Mouse (Mus musculus) adrenal gland, adult (tissue): ENCODE results near the gene Gfod1.

Source experiments
- DNase-seq, 2 experiments: peaks; one replicate each; pipeline ENCODE4 v3.0.0; 2022 to 2023; ENCODE audit warnings: low spot score in 1 of 2; ENCODE audit not compliant: inconsistent age in 2 of 2

The Gfod1 gene

DNA sequence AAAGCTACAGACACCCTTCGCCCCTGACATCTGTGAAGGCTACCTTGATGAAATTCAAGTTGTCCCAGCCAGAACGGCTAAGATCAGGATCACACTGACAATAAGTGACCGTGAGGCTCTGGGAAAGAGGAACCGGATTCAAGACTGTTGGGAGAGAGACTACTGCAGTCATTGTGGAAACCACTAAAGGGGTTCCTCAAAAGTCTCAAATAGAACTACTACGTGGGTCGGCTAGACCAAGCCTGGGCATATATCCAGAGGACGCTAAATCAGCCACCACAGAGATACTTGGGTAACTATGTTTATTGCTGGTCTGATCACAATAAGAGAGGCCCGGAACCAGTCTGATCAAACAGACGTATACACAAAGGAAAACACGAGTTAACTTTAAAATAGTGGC is 37.6 kb downstream of the Gfod1 start:
- no peak for DNase-seq

- no peak for DNase-seq
These were observed 38.9 kb downstream of the Gfod1 start for GRCm38 (mm10) chr13:43265116-43265515.

GRCm38 (mm10) chr13:43263646-43264045 is 40.3 kb downstream of the Gfod1 start:
- no peak for DNase-seq

GRCm38 (mm10) chr13:43262114-43262739 is 41.7 kb downstream of the Gfod1 start:
- no peak for DNase-seq

DNA sequence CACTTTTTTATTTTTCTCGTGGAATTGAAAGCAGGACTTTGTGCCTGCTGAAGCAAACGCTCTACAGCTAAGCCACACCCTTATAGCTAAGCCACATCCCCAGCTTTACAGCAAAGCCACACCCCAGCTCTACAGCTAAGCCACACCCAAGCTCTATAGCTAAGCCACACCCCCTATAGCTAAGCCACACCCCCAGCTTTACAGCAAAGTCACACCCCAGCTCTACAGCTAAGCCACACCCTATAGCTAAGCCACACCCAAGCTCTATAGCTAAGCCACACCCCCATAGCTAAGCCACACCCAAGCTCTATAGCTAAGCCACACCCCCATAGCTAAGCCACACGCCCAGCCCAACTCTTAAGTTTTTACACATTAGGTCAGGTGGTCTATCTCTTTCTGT is 42.7 kb downstream of the Gfod1 start:
- DNase-seq, result no peak

DNA sequence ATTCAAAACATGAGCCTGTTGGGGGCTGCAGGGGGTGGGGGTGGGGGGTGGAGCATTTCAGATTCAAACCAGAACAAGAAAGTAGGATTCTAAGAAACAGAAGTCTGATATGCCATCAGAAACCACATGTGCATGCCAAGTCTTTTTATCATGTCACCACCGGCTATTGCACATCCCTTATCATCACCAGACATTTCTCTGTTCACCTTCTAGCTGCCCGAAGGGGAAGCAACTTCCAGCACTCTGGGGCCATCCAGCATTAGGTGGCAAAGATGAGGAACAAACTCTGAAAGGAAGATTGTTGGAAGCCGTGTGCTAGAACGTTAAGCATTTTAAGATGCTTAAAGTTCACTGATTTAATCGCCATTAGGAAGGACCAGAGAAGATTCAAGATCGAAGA is 43.2 kb downstream of the Gfod1 start:
- DNase-seq, result no peak

- DNase-seq, result no peak
These were observed 47.5 kb downstream of the Gfod1 start for GRCm38 (mm10) chr13:43256447-43256846.

GRCm38 (mm10) chr13:43253526-43253925 is 50.4 kb downstream of the Gfod1 start:
- peak; percentile 45 to 87 for DNase-seq

DNA sequence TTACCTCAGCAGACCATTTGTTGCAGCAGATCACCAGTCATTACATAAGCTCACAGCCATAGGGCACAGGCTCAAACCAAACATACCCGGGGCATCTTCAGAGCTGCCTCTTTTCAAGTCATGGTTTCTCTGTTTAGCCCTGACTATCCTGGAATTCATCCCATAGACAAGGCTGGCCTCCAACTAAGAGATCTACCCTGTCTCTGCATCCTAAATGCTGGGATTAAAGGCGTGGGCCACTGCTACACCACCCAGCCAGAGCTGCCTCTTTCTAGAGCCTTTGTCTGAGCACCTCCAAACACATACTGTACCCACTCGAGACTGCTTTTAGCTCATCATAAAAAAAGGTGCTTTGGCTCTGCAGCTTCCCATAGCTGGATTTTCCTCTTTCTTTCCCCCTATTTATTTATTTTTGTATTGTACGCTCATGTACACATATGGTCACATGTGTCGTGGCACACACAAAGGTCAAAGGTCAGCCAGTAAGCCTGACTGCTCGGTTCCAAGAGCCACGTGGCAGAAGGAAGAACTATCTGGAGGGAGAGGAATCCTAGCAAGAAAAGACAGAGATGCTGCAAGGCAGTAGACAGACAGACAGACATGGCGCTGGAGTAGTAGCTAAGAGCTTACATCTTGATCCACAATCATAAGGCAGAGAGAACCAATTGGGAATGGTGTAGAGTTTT is 51.7 kb downstream of the Gfod1 start:
- no peak for DNase-seq

DNA sequence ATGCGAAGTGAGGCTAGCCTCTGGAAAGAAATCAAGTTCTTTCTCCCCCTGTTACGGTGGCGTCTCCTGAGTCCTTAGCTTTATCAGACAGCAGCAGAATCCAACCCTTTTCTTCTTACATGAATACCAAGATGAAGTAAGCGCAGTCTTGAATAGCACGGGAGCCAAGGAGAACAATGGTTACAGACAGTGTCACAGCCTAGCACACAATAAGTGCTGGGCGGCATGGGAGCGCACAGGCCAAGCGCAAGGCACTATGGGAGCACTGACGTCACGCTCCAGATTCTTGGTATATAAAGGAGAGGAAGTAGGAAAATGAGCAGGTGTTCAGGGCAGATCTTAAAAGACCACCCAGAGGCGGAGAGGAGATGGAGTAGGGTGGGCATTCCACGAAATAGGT is 52.6 kb downstream of the Gfod1 start:
- DNase-seq, result no peak

DNA sequence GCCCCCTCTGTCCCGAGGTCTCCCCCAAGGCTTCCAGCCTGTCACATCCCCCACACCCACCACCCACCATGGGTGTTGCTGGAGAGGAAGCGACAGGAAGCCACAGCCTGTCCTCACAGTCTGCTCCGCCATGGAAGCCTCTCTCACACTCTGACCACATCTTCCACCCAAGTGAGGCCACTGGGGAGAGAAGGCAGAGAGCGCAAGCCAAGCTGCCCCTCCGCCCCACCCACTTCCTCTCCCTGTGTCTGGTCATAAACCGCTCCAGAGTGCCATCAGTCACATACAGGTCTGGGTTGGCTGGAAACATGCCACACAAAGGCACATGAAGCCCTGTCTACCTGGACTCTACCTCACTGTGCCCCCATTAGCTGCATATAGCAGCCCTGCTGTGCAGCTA is 53.3 kb downstream of the Gfod1 start:
- DNase-seq, result no peak

DNA sequence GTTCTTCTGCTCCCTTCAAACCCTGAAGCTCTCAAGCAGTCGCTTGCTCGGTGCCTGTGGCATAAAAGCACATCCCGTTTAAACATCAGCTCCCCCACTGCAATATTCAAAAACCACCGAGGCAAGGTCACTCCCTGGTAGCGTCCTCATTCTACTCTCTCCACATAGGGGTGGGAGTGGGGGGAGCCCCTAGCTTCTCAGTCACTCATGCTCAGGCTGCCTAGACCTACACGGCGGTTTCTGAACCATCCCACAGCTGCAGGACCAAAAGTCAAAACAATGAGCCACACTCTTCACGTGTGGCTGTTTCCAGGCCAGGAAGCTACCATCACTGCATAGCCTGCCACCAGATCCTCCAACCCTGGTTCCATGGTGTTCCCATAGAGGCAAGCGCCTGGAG is 53.9 kb downstream of the Gfod1 start:
- DNase-seq, result no peak

DNA sequence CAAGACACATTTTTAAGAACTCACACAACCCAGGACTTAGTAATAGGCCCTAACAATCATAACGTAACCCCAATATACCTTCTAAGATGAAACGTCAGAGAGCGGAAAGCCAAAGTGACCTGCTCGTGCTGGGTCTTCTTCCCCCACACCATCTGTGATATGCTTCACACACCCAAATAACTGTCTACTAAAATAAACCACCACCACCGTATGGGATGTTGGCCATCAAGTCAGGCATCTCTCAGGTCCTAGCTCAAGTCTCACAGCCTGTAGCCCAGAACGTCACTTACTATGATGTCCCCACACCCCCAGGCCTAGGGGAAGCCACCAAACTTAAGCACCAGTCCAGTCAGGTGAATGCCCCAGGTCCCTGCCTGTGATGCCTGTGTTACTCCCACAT is 55.6 kb downstream of the Gfod1 start:
- DNase-seq, result no peak

- no peak for DNase-seq
These were observed 57.1 kb downstream of the Gfod1 start for GRCm38 (mm10) chr13:43246876-43247275.

DNA sequence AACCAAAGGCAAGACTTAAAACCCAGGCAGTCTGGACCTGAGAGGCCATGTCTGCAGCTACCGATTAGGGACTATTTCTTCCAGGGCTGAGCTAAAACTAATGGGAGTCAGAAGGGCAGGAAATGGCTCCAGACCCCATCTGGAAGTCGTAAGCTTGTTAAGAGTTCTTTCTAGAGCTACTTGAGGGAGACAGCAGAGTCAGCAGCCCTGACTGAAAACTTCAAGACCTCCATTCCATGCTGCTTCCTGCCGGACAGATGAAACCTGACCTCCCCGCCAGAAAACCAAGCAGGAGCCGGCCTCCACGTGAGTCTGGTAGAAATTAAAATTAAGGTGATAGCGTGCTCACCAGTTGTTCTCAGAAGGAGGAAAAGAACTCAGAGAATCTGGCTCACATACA is 60.2 kb downstream of the Gfod1 start:
- peak in 1 of 2 experiments; percentile 34 for DNase-seq

DNA sequence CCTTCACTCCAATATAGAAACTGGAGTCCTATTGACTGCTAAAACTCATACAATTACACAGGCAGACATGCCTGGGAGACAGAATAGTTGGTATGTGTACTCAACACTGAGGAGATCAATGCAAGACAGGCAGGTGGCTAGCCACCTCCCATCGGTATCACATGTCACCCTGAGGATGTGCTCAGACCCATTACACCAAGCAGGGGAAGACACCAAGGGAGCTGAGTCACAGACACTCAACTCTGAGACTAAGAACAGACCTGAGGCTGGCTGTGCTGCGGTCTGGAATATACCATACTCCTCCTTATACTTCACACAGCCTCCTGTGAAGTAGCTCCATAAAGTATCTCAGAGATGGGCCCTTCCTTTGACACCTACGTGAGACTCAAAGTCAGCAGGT is 60.7 kb downstream of the Gfod1 start:
- DNase-seq, result no peak

GRCm38 (mm10) chr13:43241750-43242149 is 62.2 kb downstream of the Gfod1 start:
- peak; percentile 67 to 75 for DNase-seq

DNA sequence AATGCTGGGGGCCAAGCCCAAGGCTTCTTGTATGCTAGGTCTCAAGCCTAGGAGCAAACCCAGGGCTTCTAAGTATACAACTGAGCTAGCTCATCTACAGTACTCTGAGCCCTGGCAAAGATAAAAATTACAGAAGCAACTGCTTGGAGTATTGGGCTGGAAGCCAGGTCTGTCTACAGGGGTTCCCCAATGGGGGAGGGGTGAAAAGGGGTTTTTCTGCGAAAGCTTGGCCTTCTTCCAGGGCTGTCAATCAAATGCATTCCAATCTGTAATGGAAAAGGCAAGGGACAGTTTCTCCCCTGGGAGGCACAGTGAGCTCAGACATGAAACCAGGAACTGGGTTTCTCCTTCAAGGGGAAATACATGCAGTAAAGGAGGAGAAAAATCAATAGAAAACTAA is 62.9 kb downstream of the Gfod1 start:
- DNase-seq, result peak in 1 of 2 experiments; percentile 69

DNA sequence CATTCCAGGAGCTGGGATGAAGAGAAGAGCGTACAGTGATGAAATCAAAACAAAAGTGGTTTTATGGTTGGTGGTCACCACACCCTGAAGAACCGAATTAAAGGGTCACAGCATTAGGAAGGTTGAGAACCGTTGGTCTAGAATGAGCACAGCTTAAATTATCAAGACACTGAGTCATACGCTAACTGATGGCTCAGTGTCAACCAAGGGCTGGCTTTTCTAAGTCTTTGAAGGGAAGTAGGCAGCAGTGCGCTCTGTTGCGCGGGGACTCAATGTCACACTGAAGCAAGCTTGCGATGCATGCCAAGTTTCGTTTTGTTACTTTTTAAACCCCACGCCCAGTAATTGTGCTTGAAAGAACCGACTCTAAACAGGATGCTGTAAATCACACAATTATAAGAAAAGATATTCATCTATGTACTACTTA is 64.2 kb downstream of the Gfod1 start:
- peak; percentile 76 to 88 for DNase-seq

DNA sequence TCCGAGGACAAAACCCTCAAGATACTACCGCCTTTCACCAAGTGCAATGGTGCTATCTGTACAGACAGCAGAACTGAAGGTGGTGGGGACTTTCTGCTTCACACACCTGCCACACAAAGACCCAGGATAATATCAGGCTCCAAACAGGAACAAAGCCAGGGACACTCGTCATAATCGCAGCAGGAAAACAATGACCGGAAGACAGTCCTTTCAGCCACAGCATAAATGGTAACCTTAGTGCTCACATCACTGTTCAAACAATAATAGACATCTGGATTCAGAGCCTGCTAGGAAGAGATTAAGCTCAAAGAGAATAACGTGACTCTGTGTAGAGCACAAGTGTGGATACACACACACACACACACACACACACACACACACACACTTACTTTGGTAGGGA is 67.3 kb downstream of the Gfod1 start:
- no peak for DNase-seq

- no peak for DNase-seq
These were observed 68.0 kb downstream of the Gfod1 start for GRCm38 (mm10) chr13:43235982-43236381.

DNA sequence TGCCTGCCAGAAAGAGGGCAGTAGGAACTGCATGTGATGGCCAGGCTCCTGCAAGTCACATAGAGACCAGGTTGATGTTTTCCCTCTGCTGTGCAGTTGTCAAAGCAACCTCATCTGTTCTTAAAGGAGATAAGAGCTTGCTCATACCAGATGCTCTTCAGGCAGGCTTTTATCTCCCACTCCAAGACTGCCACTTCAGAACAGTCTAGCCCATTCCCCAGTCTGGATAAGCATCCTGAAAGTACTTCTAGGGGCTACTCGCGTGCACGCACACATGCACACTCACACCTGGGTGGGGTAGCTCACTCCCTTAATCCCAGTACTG is 68.4 kb downstream of the Gfod1 start:
- DNase-seq, result no peak
